Mouse (Mus musculus) heart, adult 2 months (tissue): ENCODE measurements around the gene Srrd. TPM values are rescaled to one million over a fixed set of nuclear protein-coding genes. Genes with fewer than 3 reads are reported as not detected.

Experiments
- DNase-seq, 2 experiments: peaks; one replicate each; pipeline ENCODE4 v3.0.0; 2021
- H3K27ac ChIP-seq: fragments of 200-600 bp; 2 replicates; pipeline ENCODE4 v1.8.1; 2022
- H3K27me3 ChIP-seq: fragments of 200-500 bp; 2 replicates; pipeline ENCODE4 v1.6.1; 2012; ENCODE audit warnings: mild to moderate bottlenecking, low read length, inconsistent platforms, mixed read lengths; ENCODE audit not compliant: control insufficient read depth, insufficient read depth
- H3K36me3 ChIP-seq: fragments of 200-500 bp; 2 replicates; pipeline ENCODE4 v1.6.1; 2012; ENCODE audit warnings: low read length, inconsistent platforms; ENCODE audit not compliant: control insufficient read depth, insufficient read depth
- H3K4me1 ChIP-seq: fragments of 200-500 bp; 2 replicates; pipeline ENCODE4 v1.6.1; 2011; ENCODE audit warnings: low read length; ENCODE audit not compliant: control insufficient read depth, insufficient read depth
- H3K4me3 ChIP-seq: fragments of 200-600 bp; 2 replicates; pipeline ENCODE4 v1.8.1; 2022
- H3K79me2 ChIP-seq: fragments of 200-500 bp; replicated peaks from 2 replicates; pipeline ENCODE4 v1.6.1; 2012; ENCODE audit warnings: mild to moderate bottlenecking, inconsistent platforms, low read length, moderate library complexity, mixed read lengths; ENCODE audit not compliant: control insufficient read depth, insufficient read depth
- H3K9ac ChIP-seq: fragments of 200-500 bp; 2 replicates; pipeline ENCODE4 v1.6.1; 2012; ENCODE audit warnings: low read depth, mild to moderate bottlenecking, control low read depth, inconsistent platforms, low read length, mixed read lengths
- CTCF ChIP-seq: fragments of 200-600 bp; IDR thresholded peaks from 2 replicates; pipeline ENCODE4 v1.8.1; 2022; ENCODE audit warnings: antibody characterized with exemption, mild to moderate bottlenecking, moderate library complexity
- EP300 ChIP-seq: fragments of 200-500 bp; IDR thresholded peaks from 2 replicates; pipeline ENCODE4 v1.6.1; 2011; ENCODE audit warnings: low read depth, low read length, control low read depth; ENCODE audit not compliant: insufficient read depth
- POLR2A ChIP-seq: fragments of 200-500 bp; IDR thresholded peaks from 2 replicates; pipeline ENCODE4 v1.6.1; 2011; ENCODE audit warnings: mild to moderate bottlenecking, low read depth, low read length, control low read depth; ENCODE audit not compliant: insufficient read depth
- WGBS: fragments of 180-500 bp; shearing (Covaris S2); methylation state at CpG from one replicate; pipeline ENCODE4 v1.1.7; 2018; 5-methylcytosine and 5-hydroxymethylcytosine counted together
- intact Hi-C: fragments of 180-260 bp; cut with DNase I; formaldehyde crosslinking; loops from one replicate; pipeline ENCODE4 v1.15.1; 2025
- polyA plus RNA-seq: library from polyadenylated mRNA; depleted of rRNA; stranded (reverse); fragments of >200 nt; gene quantifications from 2 replicates; pipeline ENCODE4 v1.2.3, GENCODE M21; 2012
- total RNA-seq, 2 experiments: library from RNA; stranded (reverse); gene quantifications; 2 replicates each; pipeline ENCODE4 v1.2.3; 2021

The Srrd gene
- total and polyA plus RNA-seq, 3 experiments, result 6.5 to 23.4 (median 7.3) TPM

DNA sequence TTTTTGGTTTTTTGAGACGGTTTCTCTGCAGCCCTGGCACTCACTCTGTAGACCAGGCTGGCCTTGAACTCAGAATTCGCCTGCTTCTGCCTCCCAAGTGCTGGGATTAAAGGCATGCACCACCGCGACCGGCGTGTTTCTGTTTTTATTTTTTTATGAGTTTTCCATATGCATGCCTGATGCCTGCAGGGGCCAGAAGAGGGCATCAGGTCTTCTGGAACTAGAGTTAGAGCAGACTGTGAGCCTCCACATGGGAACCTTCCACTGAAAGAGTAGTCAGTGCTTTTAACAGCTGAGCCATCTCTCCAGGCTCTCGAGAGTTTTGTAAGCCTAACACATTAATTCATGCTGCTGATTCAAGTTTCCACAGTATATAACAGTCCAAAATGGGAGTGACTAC lies 3.6 kb downstream of the Srrd start:
- H3K27ac ChIP-seq, result no peak overlapping the region
- no peak overlapping the region for H3K4me3 ChIP-seq
- no peak for DNase-seq
- intact Hi-C loops, result no loop called here
- peaks cover 1% of the 10 kb centered on the region for H3K4me1 ChIP-seq
- no peaks in the 10 kb centered on the region for H3K27me3 ChIP-seq
- no peak overlapping the region for H3K9ac ChIP-seq
- 41% methylated on average over 7 of the region's 7 CpGs for WGBS
- H3K36me3 ChIP-seq, result no peaks in the 10 kb centered on the region
- TF ChIP-seq POLR2A (no peak), CTCF (peak; percentile 26), EP300 (no peak)
- no peaks in the 10 kb centered on the region for H3K79me2 ChIP-seq

GRCm38 (mm10) chr5:112337004-112337403 lies 5.8 kb downstream of the Srrd start:
- no peaks in the 10 kb centered on the region for H3K27me3 ChIP-seq
- WGBS, result 90% methylated on average over 22 of the region's 22 CpGs
- intact Hi-C loops, result no loop called here
- TF ChIP-seq CTCF, result no peak
- TF ChIP-seq POLR2A, result no peak
- TF ChIP-seq EP300, result no peak
- DNase-seq, result no peak
- no peaks in the 10 kb centered on the region for H3K79me2 ChIP-seq
- H3K27ac ChIP-seq, result no peak overlapping the region
- no peak overlapping the region for H3K4me3 ChIP-seq
- H3K4me1 ChIP-seq, result no peaks in the 10 kb centered on the region
- H3K36me3 ChIP-seq, result no peaks in the 10 kb centered on the region
- H3K9ac ChIP-seq, result no peak overlapping the region

DNA sequence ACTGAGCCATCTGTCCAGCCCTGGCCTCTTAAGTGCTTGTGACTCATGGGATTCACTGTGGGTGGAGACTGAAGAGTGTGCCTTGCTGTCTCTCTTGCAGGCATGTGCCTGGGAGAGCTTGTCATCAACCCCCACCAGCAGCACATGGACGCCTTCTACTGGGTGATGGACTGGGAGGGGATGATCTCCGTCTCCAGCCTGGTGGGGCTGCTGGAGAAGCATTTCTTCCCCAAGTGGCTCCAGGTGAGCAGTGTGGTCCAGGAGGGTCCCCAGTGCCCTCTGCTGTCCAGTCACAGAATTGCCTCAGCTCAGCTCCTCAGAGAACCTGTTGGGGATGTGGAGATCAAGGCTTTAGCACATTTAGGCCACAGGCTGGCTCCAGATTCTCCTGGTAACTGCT lies 7.4 kb downstream of the Srrd start:
- Histone ChIP-seq H3K79me2 (no peaks in the 10 kb centered on the region), H3K4me3 (no peak overlapping the region), H3K9ac (no peak overlapping the region), H3K27ac (no peak overlapping the region), H3K36me3 (no peaks in the 10 kb centered on the region), H3K4me1 (no peaks in the 10 kb centered on the region), H3K27me3 (no peaks in the 10 kb centered on the region)
- intact Hi-C loops, result loop anchor here (1.0 kb wide), 1 partner anchor 95 kb away; no protein-coding TSS in a partner anchor
- TF ChIP-seq CTCF, result peak; percentile 84
- TF ChIP-seq POLR2A, result no peak
- TF ChIP-seq EP300, result peak; percentile 47; the same call in 1 of the 2 replicates
- peak; percentile 51 to 70 for DNase-seq
- 18% methylated on average over 2 of the region's 2 CpGs for WGBS

- no peak for DNase-seq
- no peak for TF ChIP-seq CTCF
- no peak for TF ChIP-seq POLR2A
- TF ChIP-seq EP300, result no peak
- Histone ChIP-seq H3K27ac (no peak overlapping the region), H3K9ac (no peak overlapping the region), H3K36me3 (no peaks in the 10 kb centered on the region), H3K27me3 (no peaks in the 10 kb centered on the region), H3K4me1 (peaks cover 3% of the 10 kb centered on the region; the same call in 1 of the 2 replicates), H3K79me2 (peaks cover 4% of the 10 kb centered on the region; the same call in 1 of the 2 replicates), H3K4me3 (no peak overlapping the region)
- intact Hi-C loops, result no loop called here
- 88% methylated on average over 14 of the region's 14 CpGs for WGBS
Measured at GRCm38 (mm10) chr5:112329805-112330564, 12.9 kb downstream of the Srrd start.

DNA sequence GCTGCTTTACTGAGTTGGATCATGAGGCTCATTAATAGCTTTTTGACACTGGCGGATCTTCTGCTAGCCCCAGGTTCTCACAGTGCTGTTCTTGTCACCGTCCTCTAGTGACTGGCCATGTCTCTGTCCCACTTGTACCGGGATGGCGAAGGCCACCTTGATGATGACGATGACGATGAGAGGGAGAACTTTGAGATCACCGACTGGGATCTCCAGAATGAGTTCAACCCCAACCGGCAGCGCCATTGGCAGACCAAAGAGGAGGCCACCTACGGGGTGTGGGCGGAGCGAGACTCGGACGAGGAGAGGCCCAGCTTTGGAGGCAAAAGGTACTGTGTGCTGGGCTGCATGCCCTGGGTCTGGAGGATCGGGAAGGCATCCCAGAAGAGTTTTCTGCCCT lies 15.0 kb downstream of the Srrd start:
- Histone ChIP-seq H3K27ac (no peak overlapping the region), H3K4me1 (peaks cover 5% of the 10 kb centered on the region), H3K9ac (no peak overlapping the region), H3K36me3 (no peaks in the 10 kb centered on the region), H3K4me3 (no peak overlapping the region), H3K27me3 (no peaks in the 10 kb centered on the region), H3K79me2 (peaks cover 4% of the 10 kb centered on the region; the same call in 1 of the 2 replicates)
- intact Hi-C loops, result loop anchor here (2.0 kb wide), 2 partner anchors 47 to 87 kb away; no protein-coding TSS in a partner anchor
- no peak for TF ChIP-seq POLR2A
- 92% methylated on average over 15 of the region's 15 CpGs for WGBS
- no peak for DNase-seq

DNA sequence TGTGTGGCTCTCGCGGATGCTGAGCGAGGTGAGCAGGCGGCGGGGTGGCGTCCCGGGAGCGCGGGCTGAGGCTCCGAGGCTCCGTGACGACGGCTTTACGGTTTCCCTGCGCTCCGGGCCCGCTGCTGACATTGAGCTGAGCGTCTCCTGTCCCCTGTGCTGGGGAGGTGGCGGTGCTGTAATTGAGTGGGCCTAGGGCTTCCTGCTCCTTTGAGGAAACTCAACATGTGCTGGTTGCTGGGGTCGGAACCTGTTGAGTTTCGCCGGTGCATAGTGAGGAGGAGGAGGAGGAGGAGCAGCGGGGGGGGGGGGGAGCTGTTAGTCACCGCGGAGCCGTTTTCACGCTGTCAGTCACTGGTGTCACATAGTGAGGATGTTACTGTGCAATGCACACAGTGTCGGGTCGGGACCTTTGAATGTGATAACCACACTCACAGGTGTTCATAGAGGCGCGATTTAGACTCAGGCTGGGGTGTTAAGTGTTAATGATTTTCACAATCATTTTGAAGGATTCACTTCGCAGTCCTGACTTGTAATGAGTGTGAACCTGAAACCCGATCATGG lies 16.3 kb downstream of the Srrd start:
- TF ChIP-seq CTCF, result no peak
- TF ChIP-seq EP300, result no peak
- no peak for TF ChIP-seq POLR2A
- intact Hi-C loops, result loop anchor here (1.0 to 2.0 kb wide), 3 partner anchors 17 to 86 kb away; partner anchors contain the start of genes Hps4 and Srrd
- peak overlapping the region; percentile 84 for H3K9ac ChIP-seq
- no peaks in the 10 kb centered on the region for H3K27me3 ChIP-seq
- peak overlapping the region; percentile 86 for H3K27ac ChIP-seq
- under 1% methylated on average over 33 of the region's 33 CpGs for WGBS
- peaks cover 5% of the 10 kb centered on the region for H3K4me1 ChIP-seq
- H3K4me3 ChIP-seq, result peak overlapping the region; percentile 95
- H3K36me3 ChIP-seq, result no peaks in the 10 kb centered on the region
- DNase-seq, result no peak
- peaks cover 4% of the 10 kb centered on the region; the same call in 1 of the 2 replicates for H3K79me2 ChIP-seq
